ENCODE assay signal across 1 mouse cellular context in genomic region chr2:164456413-164456812, GRCm38 (mm10).
TF ChIP-seq lines count a peak whose summit lies in the region.

No protein-coding gene starts in this region.

TF ChIP-seq in CH12.LX, 34 proteins besides CTCF, POLR2A, EP300 and RAD21:
- no peak for TF ChIP-seq IRF4 (IDR thresholded peaks at IDR 0.05; ENCODE audit: low read depth, low read length)
- no peak for TF ChIP-seq UBTF (IDR thresholded peaks at IDR 0.05; ENCODE audit: low read depth, low read length)
- TF ChIP-seq ZMIZ1 (IDR thresholded peaks at IDR 0.05; ENCODE audit: low read depth, low read length) = no peak
- no peak for TF ChIP-seq PAX5 (IDR thresholded peaks at IDR 0.05; ENCODE audit: low read length)
- TF ChIP-seq SIN3A (IDR thresholded peaks at IDR 0.05; ENCODE audit: low read length) = no peak
- TF ChIP-seq MXI1 (IDR thresholded peaks at IDR 0.05; ENCODE audit: low read depth, low read length) = no peak
- TF ChIP-seq ZKSCAN1 (IDR thresholded peaks at IDR 0.05; ENCODE audit: borderline replicate concordance, low read depth, low read length) = no peak
- no peak for TF ChIP-seq MEF2A (IDR thresholded peaks at IDR 0.05; ENCODE audit: borderline replicate concordance, low read depth, low read length)
- no peak for TF ChIP-seq MAZ (IDR thresholded peaks at IDR 0.05; ENCODE audit: low read depth, low read length)
- TF ChIP-seq USF1 (IDR thresholded peaks at IDR 0.05; ENCODE audit: low read depth, low read length) = no peak
- no peak for TF ChIP-seq RCOR1 (conservative IDR thresholded peaks at IDR 0.05; ENCODE audit: low read depth, low read length)
- TF ChIP-seq TBP (conservative IDR thresholded peaks at IDR 0.05; ENCODE audit: low read depth, low read length) = no peak
- TF ChIP-seq HCFC1 (IDR thresholded peaks at IDR 0.05; ENCODE audit: low read depth, low read length) = no peak
- no peak for TF ChIP-seq POLR2AphosphoS2 (IDR thresholded peaks at IDR 0.05; ENCODE audit: low read depth, low read length)
- TF ChIP-seq CHD2 (IDR thresholded peaks at IDR 0.05; ENCODE audit: low read length) = no peak
